Mouse (Mus musculus) erythroblast, embryonic 14.5 days (primary cell): ENCODE data around the gene Tfb1m.

ENCODE experiments used
- GATA1 ChIP-seq: IDR thresholded peaks from 2 replicates; pipeline ENCODE4 v1.6.1; 2012; ENCODE audit warnings: low read length, inconsistent platforms, mixed read lengths
- TAL1 ChIP-seq: IDR thresholded peaks from 3 replicates; pipeline ENCODE4 v1.6.1; 2012; ENCODE audit warnings: low read length, inconsistent platforms, mixed read lengths

GRCm38 (mm10) chr17:3509841-3510240 is 47.7 kb downstream of the Tfb1m start:
- TF ChIP-seq GATA1, result no peak
- no peak for TF ChIP-seq TAL1
